Mouse (Mus musculus) heart, embryonic 13.5 days (tissue): ENCODE measurements around the gene Eif3g. TPM values are rescaled to one million over a fixed set of nuclear protein-coding genes. Genes with fewer than 3 reads are reported as not detected.
A peak's percentile ranks its signal among the peaks of the same experiment; 100 is the strongest.

ENCODE experiments used
- ATAC-seq: fragments of 200-750 bp; cut with Nextera tagmentation; 2 replicates; pipeline ENCODE4 v1.8.0; 2017; ENCODE audit warnings: moderate TSS enrichment; ENCODE audit not compliant: insufficient number of reproducible peaks, low FRiP score, low TSS enrichment; ENCODE audit errors: extremely low read depth
- H3K27ac ChIP-seq: fragments of 300-500 bp; sonication (generic); replicated peaks from 2 replicates; pipeline ENCODE4 v1.5.1; 2015; ENCODE audit warnings: moderate library complexity, mild to moderate bottlenecking, inconsistent platforms
- H3K27me3 ChIP-seq: fragments of 300-500 bp; sonication (generic); replicated peaks from 2 replicates; pipeline ENCODE4 v1.6.1; 2015; ENCODE audit warnings: mild to moderate bottlenecking, inconsistent platforms
- H3K36me3 ChIP-seq: fragments of 300-500 bp; sonication (generic); 2 replicates; pipeline ENCODE4 v1.6.1; 2015; ENCODE audit warnings: mild to moderate bottlenecking, inconsistent platforms
- H3K4me1 ChIP-seq: fragments of 300-500 bp; sonication (generic); 2 replicates; pipeline ENCODE4 v1.6.1; 2015; ENCODE audit warnings: inconsistent platforms
- H3K4me2 ChIP-seq: fragments of 300-500 bp; sonication (generic); 2 replicates; pipeline ENCODE4 v1.6.1; 2015; ENCODE audit warnings: inconsistent platforms, mild to moderate bottlenecking, moderate library complexity
- H3K4me3 ChIP-seq: fragments of 300-500 bp; sonication (generic); 2 replicates; pipeline ENCODE4 v1.5.1; 2015; ENCODE audit warnings: moderate library complexity, mild to moderate bottlenecking, inconsistent platforms
- H3K9ac ChIP-seq: fragments of 300-500 bp; sonication (generic); 2 replicates; pipeline ENCODE4 v1.6.1; 2015; ENCODE audit warnings: inconsistent platforms, mild to moderate bottlenecking, moderate library complexity
- H3K9me3 ChIP-seq: fragments of 300-500 bp; sonication (generic); 2 replicates; pipeline ENCODE4 v1.6.1; 2016; ENCODE audit warnings: inconsistent platforms
- WGBS: fragments of 180-500 bp; shearing (Covaris S2); methylation state at CpG from one replicate; pipeline ENCODE4 v1.1.7; 2015; ENCODE audit warnings: mixed read lengths; 5-methylcytosine and 5-hydroxymethylcytosine counted together
- polyA plus RNA-seq: library from polyadenylated mRNA; unstranded; fragments of >200 nt; fragmentation: Nextera tagmentation; extraction: Ambion mirVana; gene quantifications from 2 replicates; pipeline ENCODE4 v1.2.1, GENCODE M21; 2015

Gene Eif3g
- polyA plus RNA-seq, 1 experiment from 2014 or later: 214 TPM

DNA sequence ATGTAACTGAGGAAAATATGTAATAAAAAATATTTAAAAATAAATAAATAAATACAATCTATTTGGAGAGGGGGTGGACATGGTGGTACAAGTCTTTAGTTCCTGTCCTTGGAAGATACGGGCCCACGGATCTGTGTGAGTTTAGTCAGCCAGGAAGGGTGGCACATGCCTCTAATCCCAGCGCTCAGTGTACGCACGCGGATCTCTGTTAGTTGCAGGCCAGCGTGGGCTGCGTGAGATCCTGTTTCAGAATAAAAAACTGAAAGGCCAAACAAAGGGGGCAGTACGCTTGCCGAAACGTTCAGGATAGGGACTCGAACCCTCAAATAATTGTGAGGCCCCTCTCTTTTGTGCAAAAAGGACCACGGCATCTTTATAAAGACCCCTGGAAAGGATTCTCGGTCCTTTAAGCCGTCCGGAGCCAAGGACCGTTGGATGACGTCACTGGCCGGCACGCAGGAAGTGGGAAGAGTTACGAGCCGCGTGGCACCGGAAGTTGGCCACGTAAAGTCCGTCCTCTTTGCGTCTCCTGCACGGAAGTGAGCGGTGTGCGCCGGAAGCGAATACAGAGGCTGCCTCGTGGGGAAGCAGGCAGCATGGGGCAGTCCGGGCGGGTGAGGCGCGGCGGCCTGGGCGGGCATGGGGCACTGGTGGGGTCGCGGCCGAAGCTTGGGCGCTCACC, 10.6 kb downstream of the Eif3g start, which contains the start of gene Ppan:
Ppan (plus strand) TSS at position 472 of the 682 bp plus-strand sequence.
- under 1% methylated on average over 43 of the region's 43 CpGs for WGBS
- peak within 1 kb of the TSS; percentile 91 for H3K9ac ChIP-seq
- peaks cover 37% of the 10 kb centered on the region for H3K36me3 ChIP-seq
- H3K9me3 ChIP-seq: 0 out of 2 replicates have a peak, but pooled peaks cover 5% of the 10 kb centered on the region
- peaks cover 11% of the 10 kb centered on the region for H3K4me1 ChIP-seq
- ATAC-seq: peak; percentile 94
- peak within 1 kb of the TSS; percentile 91 for H3K27ac ChIP-seq
- peak within 1 kb of the TSS; percentile 86 for H3K4me3 ChIP-seq
- H3K27me3 ChIP-seq: no peaks in the 10 kb centered on the region
- peak within 1 kb of the TSS; percentile 86 for H3K4me2 ChIP-seq

DNA sequence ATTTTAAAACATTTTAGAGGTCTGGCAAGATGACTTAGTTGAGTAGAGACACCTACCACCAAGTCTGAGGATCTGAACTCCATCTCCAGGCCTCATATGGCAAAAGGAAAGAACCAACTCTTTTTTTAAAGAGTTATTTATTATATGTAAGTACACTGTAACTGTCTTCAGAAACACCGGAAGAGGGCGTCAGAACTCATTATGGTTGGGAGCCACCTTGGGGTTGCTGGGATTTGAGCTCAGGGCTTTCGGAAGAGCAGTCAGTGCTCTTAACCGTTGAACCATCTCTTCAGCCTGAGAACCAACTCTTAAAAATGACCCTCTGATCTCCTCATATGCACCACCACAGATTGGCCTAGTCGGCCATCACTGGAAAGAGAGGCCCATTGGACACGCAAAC, 11.2 kb downstream of the Eif3g start:
- no peak for ATAC-seq
- 83% methylated on average over 6 of the region's 6 CpGs for WGBS
- H3K9me3 ChIP-seq: 0 out of 2 replicates have a peak, but pooled peaks cover 5% of the 10 kb centered on the region
- peaks cover 31% of the 10 kb centered on the region for H3K36me3 ChIP-seq
- H3K4me1 ChIP-seq: peaks cover 11% of the 10 kb centered on the region
- H3K4me2 ChIP-seq: peak overlapping the region; percentile 86
- no peak overlapping the region for H3K9ac ChIP-seq
- H3K4me3 ChIP-seq: no peak overlapping the region
- H3K27me3 ChIP-seq: no peaks in the 10 kb centered on the region
- peak overlapping the region; percentile 91; the same call in 1 of the 2 replicates for H3K27ac ChIP-seq

DNA sequence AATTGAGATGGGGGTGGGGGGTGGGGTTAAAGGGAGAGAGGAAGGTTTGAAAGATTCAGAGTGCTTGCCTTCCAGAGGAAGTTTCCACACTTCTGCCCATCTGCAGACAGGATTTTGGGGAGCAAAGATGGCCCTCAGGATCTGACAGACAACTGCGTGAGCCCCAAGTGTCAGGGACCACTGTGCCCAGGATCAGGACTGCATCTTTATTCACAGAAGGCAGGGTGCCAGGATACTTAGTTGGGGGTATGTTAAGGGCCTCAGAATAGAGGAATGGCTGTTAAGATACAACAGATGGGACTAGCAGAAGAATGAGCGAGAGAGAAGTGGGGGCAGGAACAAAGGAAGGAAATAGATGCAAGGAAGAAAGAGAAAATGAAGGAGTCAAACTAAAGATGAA, 11.9 kb downstream of the Eif3g start:
- no peak overlapping the region for H3K4me2 ChIP-seq
- no peak overlapping the region for H3K27ac ChIP-seq
- H3K4me1 ChIP-seq: peaks cover 11% of the 10 kb centered on the region
- no peaks in the 10 kb centered on the region for H3K27me3 ChIP-seq
- 91% methylated on average over 2 of the region's 2 CpGs for WGBS
- no peak for ATAC-seq
- H3K9ac ChIP-seq: no peak overlapping the region
- 0 out of 2 replicates have a peak, but pooled peaks cover 5% of the 10 kb centered on the region for H3K9me3 ChIP-seq
- no peak overlapping the region for H3K4me3 ChIP-seq
- peaks cover 24% of the 10 kb centered on the region for H3K36me3 ChIP-seq

DNA sequence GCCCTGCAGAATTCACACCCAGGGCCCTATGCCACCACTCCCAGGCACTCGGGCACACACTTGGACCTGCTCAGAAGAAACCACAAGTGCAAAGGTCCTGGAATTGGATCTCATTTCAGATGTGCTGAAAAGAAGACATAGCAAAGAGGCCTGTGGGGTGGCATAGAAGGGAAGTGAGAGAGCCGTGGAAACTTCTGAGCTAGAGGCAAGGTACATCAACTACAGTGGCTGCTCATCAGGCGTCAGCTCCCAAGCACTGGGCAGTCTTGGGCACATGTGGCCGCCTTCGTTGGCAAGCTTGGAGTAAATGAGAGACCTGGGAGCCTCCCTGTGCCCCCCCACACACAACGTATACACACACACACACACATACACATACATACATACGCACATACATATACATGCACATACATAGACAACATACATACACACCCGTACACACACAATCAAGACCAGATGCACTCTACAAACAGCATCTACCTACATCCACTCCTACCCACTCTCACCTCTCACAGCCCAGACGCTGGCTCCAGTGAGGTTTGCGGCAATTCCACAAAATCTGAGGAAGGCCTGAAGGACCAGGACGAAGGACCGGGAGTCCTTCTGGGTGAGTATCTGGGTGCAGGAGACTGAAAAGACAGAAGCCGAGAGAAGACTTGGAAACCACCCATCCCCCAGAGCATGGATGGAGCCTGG, 19.2 kb downstream of the Eif3g start, which contains the start of gene Angptl6:
Angptl6 (minus strand) TSS at position 631 of the 696 bp plus-strand sequence.
- peak within 1 kb of the TSS; percentile 94 for H3K27ac ChIP-seq
- WGBS: 85% methylated on average over 13 of the region's 13 CpGs
- 0 out of 2 replicates have a peak, but pooled peaks cover 5% of the 10 kb centered on the region for H3K27me3 ChIP-seq
- no peaks in the 10 kb centered on the region for H3K9me3 ChIP-seq
- peak within 1 kb of the TSS; percentile 88 for H3K9ac ChIP-seq
- peak within 1 kb of the TSS; percentile 55 for H3K4me3 ChIP-seq
- H3K36me3 ChIP-seq: no peaks in the 10 kb centered on the region
- peaks cover 10% of the 10 kb centered on the region for H3K4me1 ChIP-seq
- H3K4me2 ChIP-seq: peak within 1 kb of the TSS; percentile 78
- ATAC-seq: no peak

DNA sequence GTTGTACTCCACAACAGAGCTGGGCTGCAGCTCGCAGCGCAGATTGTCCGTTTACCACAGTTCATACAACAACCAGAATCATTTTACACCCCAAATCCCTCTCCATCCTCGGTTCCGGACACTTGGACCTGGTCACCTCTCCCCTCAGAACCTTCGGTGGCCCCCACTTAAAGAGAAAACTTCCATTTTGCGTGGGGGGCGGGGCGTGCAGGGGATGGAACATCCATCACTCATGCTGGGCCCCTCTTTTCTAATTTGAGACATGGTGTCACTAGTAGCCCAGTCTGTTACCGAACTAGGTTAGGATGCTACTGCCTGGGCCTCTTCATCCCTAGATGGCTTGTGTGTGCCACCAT, 19.7 kb downstream of the Eif3g start:
- peak overlapping the region; percentile 94 for H3K27ac ChIP-seq
- 16% methylated on average over 10 of the region's 10 CpGs for WGBS
- peak overlapping the region; percentile 55 for H3K4me3 ChIP-seq
- H3K9ac ChIP-seq: peak overlapping the region; percentile 88
- H3K36me3 ChIP-seq: no peaks in the 10 kb centered on the region
- H3K9me3 ChIP-seq: no peaks in the 10 kb centered on the region
- H3K27me3 ChIP-seq: 0 out of 2 replicates have a peak, but pooled peaks cover 5% of the 10 kb centered on the region
- H3K4me2 ChIP-seq: peak overlapping the region; percentile 78
- no peak for ATAC-seq
- peaks cover 10% of the 10 kb centered on the region for H3K4me1 ChIP-seq

DNA sequence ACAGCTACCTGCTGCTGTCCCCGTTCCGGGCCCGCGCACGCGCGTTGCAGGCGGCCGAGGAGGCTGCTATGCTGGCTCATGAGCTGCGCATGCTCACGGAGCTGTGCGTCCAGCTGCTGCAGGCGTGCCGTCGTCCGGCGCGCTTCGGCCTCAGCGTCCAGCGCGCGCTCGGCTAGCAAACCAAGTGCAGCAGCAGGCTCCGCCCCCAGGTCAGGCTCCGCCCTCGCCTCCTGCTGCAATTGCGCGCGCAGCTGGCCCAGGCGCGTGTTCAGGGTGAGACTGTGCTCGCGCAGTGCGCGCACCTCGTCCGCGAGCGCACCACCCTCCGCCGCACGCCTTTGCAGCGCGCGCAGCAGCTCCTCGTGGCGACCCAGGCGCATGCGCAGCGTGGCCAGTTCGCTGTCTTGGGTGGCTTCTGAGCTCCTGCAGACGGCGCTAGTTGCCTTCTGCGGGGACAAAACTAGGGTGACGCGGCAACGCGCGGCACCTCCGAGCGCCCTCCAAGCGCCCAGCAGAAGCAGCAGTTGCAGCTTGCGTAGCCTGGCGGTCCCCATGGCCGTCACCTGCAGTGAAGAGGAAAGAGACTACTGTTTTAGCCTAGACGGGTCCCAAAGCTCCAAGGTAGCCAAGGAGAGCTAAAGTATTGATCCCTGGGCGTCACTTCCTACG, 20.2 kb downstream of the Eif3g start:
- WGBS: under 1% methylated on average over 69 of the region's 69 CpGs
- Histone ChIP-seq H3K9me3 (no peaks in the 10 kb centered on the region), H3K27me3 (0 out of 2 replicates have a peak, but pooled peaks cover 5% of the 10 kb centered on the region), H3K36me3 (no peaks in the 10 kb centered on the region), H3K9ac (peak overlapping the region; percentile 88), H3K4me2 (peak overlapping the region; percentile 78), H3K4me3 (peak overlapping the region; percentile 55), H3K4me1 (peaks cover 10% of the 10 kb centered on the region), H3K27ac (peak overlapping the region; percentile 94)
- peak; percentile 91 for ATAC-seq

DNA sequence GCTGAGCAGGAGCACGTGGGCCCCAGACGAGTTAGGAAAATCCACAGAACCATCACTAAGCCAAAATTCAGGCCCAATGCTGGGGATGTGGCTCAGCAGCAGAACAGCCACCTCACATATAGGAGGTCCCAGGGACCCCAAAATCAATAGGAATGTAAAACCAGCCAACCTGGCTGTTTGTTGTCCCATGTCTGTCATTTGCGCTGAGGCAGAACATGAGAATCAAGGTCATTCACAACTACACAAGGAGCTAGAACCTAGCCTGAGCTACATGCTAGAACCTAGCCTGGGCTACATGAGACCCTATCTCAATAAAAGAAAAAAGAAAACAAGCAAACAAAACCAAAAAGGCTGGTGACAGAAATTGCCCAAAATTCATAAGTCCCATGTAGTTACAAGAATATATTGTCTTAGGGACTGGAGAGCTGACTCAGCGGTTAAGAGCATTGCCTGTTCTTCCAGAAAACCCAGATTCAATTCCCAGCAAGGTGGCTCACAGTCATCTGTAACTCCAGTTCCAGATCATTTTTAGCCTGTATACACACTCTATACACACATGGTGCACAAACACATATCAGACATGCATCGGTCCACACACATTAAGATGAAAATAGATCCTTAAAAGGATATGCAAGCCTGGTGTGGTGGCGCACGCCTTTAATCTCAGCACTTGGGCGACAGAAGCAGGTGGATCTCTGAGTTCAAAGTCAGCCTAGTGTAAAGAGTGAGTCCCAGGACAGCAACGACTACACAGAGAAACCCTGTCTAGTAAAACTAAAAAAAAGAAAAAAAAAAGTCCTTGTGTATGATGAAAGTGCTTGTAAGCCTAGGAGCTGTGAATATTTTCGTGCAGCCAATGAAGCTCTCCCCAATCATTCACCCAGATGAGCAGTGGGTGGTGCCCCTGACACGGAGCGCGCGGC, 21.0 kb downstream of the Eif3g start:
- Histone ChIP-seq H3K9ac (peak overlapping the region; percentile 69), H3K9me3 (no peaks in the 10 kb centered on the region), H3K36me3 (no peaks in the 10 kb centered on the region), H3K4me1 (peaks cover 10% of the 10 kb centered on the region), H3K27me3 (0 out of 2 replicates have a peak, but pooled peaks cover 5% of the 10 kb centered on the region), H3K4me2 (peak overlapping the region; percentile 78), H3K27ac (peak overlapping the region; percentile 51), H3K4me3 (peak overlapping the region; percentile 55)
- WGBS: 31% methylated on average over 14 of the region's 14 CpGs
- ATAC-seq: no peak

DNA sequence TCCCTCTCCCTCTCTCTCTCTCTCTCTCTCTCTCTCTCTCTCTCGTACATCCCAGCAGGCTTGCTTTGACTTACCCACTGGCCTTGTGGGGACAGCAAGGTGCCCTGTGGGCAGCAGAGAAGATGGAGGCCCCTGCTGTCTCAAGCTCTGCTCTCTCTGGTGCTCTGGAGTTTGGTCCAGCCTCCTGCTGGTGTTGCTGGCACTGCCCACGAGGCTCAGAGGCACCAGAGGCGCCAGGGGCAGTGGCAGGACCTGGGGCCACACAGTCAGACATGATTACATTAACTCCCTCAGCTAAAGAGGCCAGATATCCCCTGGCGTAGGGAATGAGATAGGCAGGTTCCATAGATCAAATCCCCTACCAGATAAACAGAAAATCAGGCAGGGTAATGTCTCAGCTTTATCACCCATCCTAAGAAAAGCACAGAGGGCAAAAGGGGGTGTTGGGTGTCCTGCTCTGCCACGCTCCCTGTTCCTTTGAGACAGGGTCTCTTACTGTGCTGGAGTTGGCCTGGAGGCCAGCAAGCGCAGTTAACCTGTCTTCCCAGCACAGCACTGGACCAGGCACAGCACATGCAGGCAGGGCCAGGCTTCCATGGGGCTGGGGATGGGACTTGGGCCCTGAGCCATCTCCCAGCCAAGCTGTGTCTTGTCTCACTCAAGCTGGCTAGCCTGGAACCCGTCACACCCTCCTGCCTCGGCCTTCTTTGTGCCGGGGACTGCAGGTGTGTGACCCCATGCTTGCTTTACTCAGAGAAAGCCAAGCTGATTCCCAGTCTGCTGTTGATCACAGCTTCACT, 21.9 kb downstream of the Eif3g start:
- Histone ChIP-seq H3K9ac (0 out of 2 replicates have a peak overlapping the region, but pooled peaks have one; percentile 28), H3K4me2 (no peak overlapping the region), H3K27ac (no peak overlapping the region), H3K36me3 (no peaks in the 10 kb centered on the region), H3K9me3 (no peaks in the 10 kb centered on the region), H3K4me3 (no peak overlapping the region), H3K4me1 (peaks cover 10% of the 10 kb centered on the region), H3K27me3 (0 out of 2 replicates have a peak, but pooled peaks cover 5% of the 10 kb centered on the region)
- no peak for ATAC-seq
- 60% methylated on average over 8 of the region's 9 CpGs for WGBS

DNA sequence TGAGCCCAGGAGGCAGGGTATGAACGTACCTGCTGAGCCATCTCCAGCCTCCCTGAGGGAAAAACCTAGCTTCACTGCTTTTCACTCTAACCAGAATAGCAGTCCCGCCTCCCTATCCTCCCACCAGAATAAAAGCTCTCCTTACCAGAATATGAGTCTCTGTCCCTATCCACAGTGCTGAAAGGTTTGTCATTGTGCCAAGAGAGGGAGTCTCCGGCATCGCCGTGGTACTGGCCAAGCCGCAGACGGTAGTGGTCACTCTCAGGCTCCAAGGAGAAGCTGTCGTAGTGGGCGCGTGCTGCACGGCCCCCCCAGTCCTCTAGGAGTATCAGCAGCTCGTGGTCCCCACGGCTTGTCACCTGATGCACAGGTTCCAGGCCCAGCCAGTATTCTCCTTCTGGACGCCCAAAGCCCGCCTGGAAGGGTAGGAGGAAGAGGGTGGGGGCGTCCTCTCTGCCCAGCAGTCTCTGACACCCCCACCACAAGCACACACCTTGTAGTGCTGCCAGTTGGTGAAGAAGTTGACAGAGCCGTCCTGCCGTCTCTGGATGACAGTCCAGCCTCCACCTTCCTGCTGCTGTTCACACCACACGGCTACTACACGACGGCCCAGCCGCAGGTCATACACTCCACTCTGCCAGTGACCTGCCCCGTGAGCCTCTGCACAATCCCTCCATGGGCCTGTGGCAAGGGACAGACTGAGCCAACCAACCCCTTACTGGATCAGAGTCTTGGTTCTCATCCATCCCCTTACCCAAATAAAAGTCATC, 23.2 kb downstream of the Eif3g start:
- H3K9ac ChIP-seq: no peak overlapping the region
- no peak for ATAC-seq
- peaks cover 15% of the 10 kb centered on the region for H3K27me3 ChIP-seq
- no peak overlapping the region for H3K4me2 ChIP-seq
- H3K27ac ChIP-seq: no peak overlapping the region
- WGBS: 61% methylated on average over 23 of the region's 23 CpGs
- H3K9me3 ChIP-seq: no peaks in the 10 kb centered on the region
- H3K4me3 ChIP-seq: no peak overlapping the region
- H3K36me3 ChIP-seq: no peaks in the 10 kb centered on the region
- H3K4me1 ChIP-seq: peaks cover 10% of the 10 kb centered on the region
